Mouse (Mus musculus) right cerebral cortex, postnatal 36 days (tissue): Measurements from ENCODE around the gene Slc10a4.
"Not testable (repeated sequence)": the region's sequence is repeated elsewhere in the genome, so short reads cannot be mapped to it uniquely, and the experiment has no call there.

ENCODE experiments used
- DNase-seq, 2 experiments: peaks; one replicate each; pipeline ENCODE4 v3.0.0; 2022; ENCODE audit warnings: low spot score in 2 of 2, mixed read lengths in 1 of 2

The Slc10a4 gene

GRCm38 (mm10) chr5:73006784-73007581, at the start of gene Slc10a4:
Gene Slc10a4, plus strand, starts transcription at chr5:73006883.
- DNase-seq = no peak

- no peak for DNase-seq
Measured at GRCm38 (mm10) chr5:72957281-72957680, 49.4 kb upstream of the Slc10a4 start.

- DNase-seq = no peak
Measured at GRCm38 (mm10) chr5:72960096-72960495, 46.6 kb upstream of the Slc10a4 start.

- no peak for DNase-seq
Measured at GRCm38 (mm10) chr5:72965706-72966105, 41.0 kb upstream of the Slc10a4 start.

GRCm38 (mm10) chr5:72972435-72972834, 34.2 kb upstream of the Slc10a4 start:
- no peak for DNase-seq

GRCm38 (mm10) chr5:72972934-72973333, 33.7 kb upstream of the Slc10a4 start:
- no peak for DNase-seq

GRCm38 (mm10) chr5:72974602-72975001, 32.1 kb upstream of the Slc10a4 start, which contains the start of gene Gm10135:
Gene Gm10135, minus strand, starts transcription at chr5:72974702.
- DNase-seq = no peak

- no peak for DNase-seq
Measured at GRCm38 (mm10) chr5:72975996-72976395, 30.7 kb upstream of the Slc10a4 start.

GRCm38 (mm10) chr5:72976539-72976938, 30.1 kb upstream of the Slc10a4 start:
- DNase-seq = no peak

- no peak for DNase-seq
Measured at GRCm38 (mm10) chr5:72984091-72984490, 22.6 kb upstream of the Slc10a4 start.

GRCm38 (mm10) chr5:72987786-72988185, 18.9 kb upstream of the Slc10a4 start:
- no peak for DNase-seq

GRCm38 (mm10) chr5:72989756-72990155, 16.9 kb upstream of the Slc10a4 start:
- no peak for DNase-seq

- DNase-seq = no peak
Measured at GRCm38 (mm10) chr5:72992474-72992873, 14.2 kb upstream of the Slc10a4 start.

- no peak for DNase-seq
Measured at GRCm38 (mm10) chr5:72994424-72994823, 12.3 kb upstream of the Slc10a4 start.

GRCm38 (mm10) chr5:72994928-72995327, 11.8 kb upstream of the Slc10a4 start:
- no peak for DNase-seq

- no peak for DNase-seq
Measured at GRCm38 (mm10) chr5:72995379-72995778, 11.3 kb upstream of the Slc10a4 start.

GRCm38 (mm10) chr5:72998546-72998945, 8.1 kb upstream of the Slc10a4 start:
- not testable (repeated sequence) for DNase-seq

- no peak for DNase-seq
Measured at GRCm38 (mm10) chr5:73004046-73004445, 2.6 kb upstream of the Slc10a4 start.

GRCm38 (mm10) chr5:73007582-73007959, 888 bp downstream of the Slc10a4 start:
- no peak for DNase-seq

- DNase-seq = not testable (repeated sequence)
Measured at GRCm38 (mm10) chr5:73008230-73008629, 1.5 kb downstream of the Slc10a4 start.

- not testable (repeated sequence) for DNase-seq
Measured at GRCm38 (mm10) chr5:73011806-73012205, 5.1 kb downstream of the Slc10a4 start.

- DNase-seq = not testable (repeated sequence)
Measured at GRCm38 (mm10) chr5:73012884-73013610, 6.4 kb downstream of the Slc10a4 start.
